Mouse (Mus musculus): ENCODE data around the gene Gadd45b. TPM values are rescaled to one million over a fixed set of nuclear protein-coding genes. Genes with fewer than 3 reads are reported as not detected.

Gene Gadd45b
- polyA plus RNA-seq, 1 experiment from 2014 or later = 62.2 TPM

DNA sequence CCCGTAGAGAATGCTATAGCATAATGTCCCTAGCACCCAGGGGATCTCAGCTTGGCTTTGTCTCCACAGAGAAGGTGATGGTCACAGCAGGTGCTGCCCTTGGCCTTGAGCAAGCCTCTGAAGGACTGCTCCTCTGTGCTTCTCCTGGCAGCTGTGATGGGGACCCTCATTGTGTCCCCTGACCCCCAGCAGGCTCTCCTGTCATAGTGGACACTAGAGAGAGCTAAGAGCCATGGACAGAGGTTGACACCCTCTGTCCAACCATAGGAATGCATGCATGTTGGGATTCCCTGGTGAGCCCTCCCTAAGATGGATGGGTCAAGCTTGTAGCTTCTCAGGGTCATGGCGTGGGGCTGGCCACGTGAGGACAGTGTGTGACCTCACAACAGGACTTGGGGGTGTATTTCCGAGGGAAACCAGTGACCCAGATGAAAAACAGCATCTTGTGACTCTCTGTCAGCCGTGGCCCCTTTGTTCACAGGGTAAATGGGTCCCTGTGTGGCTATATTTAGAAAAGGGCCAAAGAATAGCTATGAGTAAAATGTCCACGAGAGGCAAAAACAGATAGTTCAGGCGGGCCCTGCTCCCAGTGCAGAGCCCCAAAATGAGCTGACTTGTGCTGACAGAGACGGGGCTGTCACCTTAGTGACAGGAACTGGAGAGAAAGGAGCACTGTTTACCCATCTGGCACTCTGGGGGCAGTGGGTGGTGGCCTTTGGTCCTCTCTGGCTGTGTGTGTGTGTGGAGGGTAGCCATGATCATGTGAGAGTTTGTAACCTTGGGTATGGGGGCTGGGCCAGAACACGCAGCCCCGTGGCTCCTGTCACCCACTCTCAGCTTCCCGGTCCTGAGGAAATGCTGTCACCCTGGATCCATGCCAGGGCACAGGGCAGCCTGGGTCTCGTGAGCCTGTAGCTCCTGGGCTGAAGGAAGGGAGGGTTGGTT, 33.4 kb downstream of the Gadd45b start:
- H3K9ac ChIP-seq (ENCODE audit: low read length) = peak overlapping the region; percentile 23; the same call in 1 of the 2 replicates
- DNase-seq (ENCODE audit: low spot score) (peak; percentile 45), ATAC-seq (ENCODE audit: low FRiP score, low TSS enrichment) (no peak)
- H3K27ac ChIP-seq (replicated peaks) = peak overlapping the region; percentile 8; the same call in 1 of the 2 replicates
- H3K36me3 ChIP-seq (ENCODE audit: control insufficient read depth, insufficient read depth, low read length) = no peaks in the 10 kb centered on the region
- H3K27me3 ChIP-seq (ENCODE audit: control insufficient read depth, insufficient read depth, low read length) = no peaks in the 10 kb centered on the region
- TF ChIP-seq CTCF (IDR thresholded peaks at IDR 0.05; ENCODE audit: low read depth) (no peak), EP300 (optimal IDR thresholded peaks at IDR 0.05) (no peak)
- no peaks in the 10 kb centered on the region for H3K9me3 ChIP-seq (ENCODE audit: control insufficient read depth, low read length)
- no peak overlapping the region for H3K4me3 ChIP-seq (ENCODE audit: low read depth, low read length)
- 45% methylated on average over 11 of the region's 12 CpGs for WGBS
- no peak overlapping the region for H3K4me2 ChIP-seq (replicated peaks; ENCODE audit: low read depth)
- H3K4me1 ChIP-seq (replicated peaks; ENCODE audit: control insufficient read depth, insufficient read depth) = peaks cover 14% of the 10 kb centered on the region

DNA sequence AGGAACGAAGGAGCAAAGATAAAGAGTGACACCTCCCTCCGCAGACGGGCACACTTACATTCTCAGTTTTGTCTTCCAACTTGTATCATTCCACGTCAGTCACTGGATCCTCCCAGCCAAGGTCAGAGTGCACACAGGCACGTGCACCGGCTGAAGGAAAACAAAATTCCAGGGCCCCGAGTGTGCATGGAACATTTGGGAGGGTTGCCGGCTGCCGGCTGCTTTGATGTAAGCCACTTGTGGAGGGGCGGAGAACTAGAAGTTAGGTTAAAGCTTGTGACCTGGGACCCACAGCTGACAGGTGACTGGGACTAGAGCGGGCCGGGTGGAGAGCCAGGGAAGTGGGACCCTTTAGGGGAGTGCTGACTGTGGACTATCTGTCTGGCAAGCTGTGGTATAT, 36.4 kb downstream of the Gadd45b start:
- Histone ChIP-seq H3K4me2 (replicated peaks; ENCODE audit: low read depth) (no peak overlapping the region), H3K36me3 (ENCODE audit: control insufficient read depth, insufficient read depth, low read length) (no peaks in the 10 kb centered on the region), H3K27ac (replicated peaks) (no peak overlapping the region), H3K9me3 (ENCODE audit: control insufficient read depth, low read length) (no peaks in the 10 kb centered on the region), H3K4me3 (ENCODE audit: low read depth, low read length) (no peak overlapping the region), H3K4me1 (replicated peaks; ENCODE audit: control insufficient read depth, insufficient read depth) (peaks cover 12% of the 10 kb centered on the region), H3K9ac (ENCODE audit: low read length) (no peak overlapping the region), H3K27me3 (ENCODE audit: control insufficient read depth, insufficient read depth, low read length) (no peaks in the 10 kb centered on the region)
- TF ChIP-seq CTCF (IDR thresholded peaks at IDR 0.05; ENCODE audit: low read depth) (no peak), EP300 (optimal IDR thresholded peaks at IDR 0.05) (no peak)
- no peak for DNase-seq (ENCODE audit: low spot score)
- WGBS = 31% methylated on average over 12 of the region's 12 CpGs
- ATAC-seq (ENCODE audit: low FRiP score, low TSS enrichment) = no peak

DNA sequence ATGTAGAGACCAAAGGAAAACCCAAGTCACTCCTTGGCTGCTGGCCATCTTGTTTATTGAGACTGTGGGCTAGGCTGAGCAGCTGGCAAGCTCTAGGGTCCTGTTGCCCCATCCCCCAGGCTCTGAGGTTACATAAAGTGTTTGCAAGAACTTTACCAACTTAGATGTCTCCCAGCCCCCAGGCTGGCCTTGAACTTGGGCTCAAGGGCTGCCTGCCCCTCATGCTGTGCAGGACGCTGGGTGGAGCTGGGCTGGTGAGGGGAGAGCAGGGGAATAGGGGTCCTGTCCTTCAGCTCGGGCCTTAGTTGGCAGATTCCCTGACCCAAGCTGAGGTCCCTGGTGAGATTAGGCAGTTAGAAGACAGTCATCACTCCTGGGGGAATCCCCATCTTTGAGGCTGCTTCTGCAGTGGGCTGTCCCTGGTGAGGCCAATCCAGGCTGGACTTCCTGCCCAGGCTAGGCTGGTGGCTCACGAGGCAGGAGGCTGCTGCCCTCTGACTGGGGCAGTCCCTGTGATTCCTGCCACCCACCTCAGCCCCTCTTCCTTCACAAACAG, 37.3 kb downstream of the Gadd45b start:
- Histone ChIP-seq H3K4me1 (replicated peaks; ENCODE audit: control insufficient read depth, insufficient read depth) (peaks cover 11% of the 10 kb centered on the region), H3K4me2 (replicated peaks; ENCODE audit: low read depth) (no peak overlapping the region), H3K27me3 (ENCODE audit: control insufficient read depth, insufficient read depth, low read length) (no peaks in the 10 kb centered on the region), H3K36me3 (ENCODE audit: control insufficient read depth, insufficient read depth, low read length) (no peaks in the 10 kb centered on the region), H3K4me3 (ENCODE audit: low read depth, low read length) (no peak overlapping the region), H3K9me3 (ENCODE audit: control insufficient read depth, low read length) (no peaks in the 10 kb centered on the region), H3K9ac (ENCODE audit: low read length) (no peak overlapping the region), H3K27ac (replicated peaks) (no peak overlapping the region)
- no peak for ATAC-seq (ENCODE audit: low FRiP score, low TSS enrichment)
- 61% methylated on average over 3 of the region's 3 CpGs for WGBS
- no peak for DNase-seq (ENCODE audit: low spot score)
- no peak for TF ChIP-seq EP300 (optimal IDR thresholded peaks at IDR 0.05)
- TF ChIP-seq CTCF (IDR thresholded peaks at IDR 0.05; ENCODE audit: low read depth) = no peak

DNA sequence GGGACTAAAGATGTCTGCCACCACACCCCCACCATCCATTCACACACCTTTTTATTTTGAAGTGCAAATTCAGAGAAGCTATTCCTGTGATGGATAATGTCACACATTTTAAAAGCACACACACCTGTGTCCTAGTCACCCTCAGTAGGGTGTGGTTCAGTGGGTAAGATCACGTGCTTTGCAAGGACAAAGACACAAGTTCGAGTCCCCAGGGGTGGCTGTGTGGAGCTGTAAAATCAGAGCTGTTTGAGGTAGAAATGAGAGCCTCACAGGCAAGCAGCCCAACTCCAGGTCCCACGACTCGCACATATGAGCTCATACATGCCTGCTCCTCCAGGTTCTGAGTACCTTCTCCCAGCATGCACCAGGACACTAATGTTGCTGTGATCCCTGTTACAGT, 38.2 kb downstream of the Gadd45b start:
- H3K36me3 ChIP-seq (ENCODE audit: control insufficient read depth, insufficient read depth, low read length) = no peaks in the 10 kb centered on the region
- DNase-seq (ENCODE audit: low spot score) = no peak
- H3K27me3 ChIP-seq (ENCODE audit: control insufficient read depth, insufficient read depth, low read length) = no peaks in the 10 kb centered on the region
- no peak overlapping the region for H3K4me2 ChIP-seq (replicated peaks; ENCODE audit: low read depth)
- no peak overlapping the region for H3K27ac ChIP-seq (replicated peaks)
- no peak overlapping the region for H3K9ac ChIP-seq (ENCODE audit: low read length)
- ATAC-seq (ENCODE audit: low FRiP score, low TSS enrichment) = no peak
- H3K9me3 ChIP-seq (ENCODE audit: control insufficient read depth, low read length) = no peaks in the 10 kb centered on the region
- no peak overlapping the region for H3K4me3 ChIP-seq (ENCODE audit: low read depth, low read length)
- TF ChIP-seq EP300 (optimal IDR thresholded peaks at IDR 0.05) = no peak
- 84% methylated on average over 4 of the region's 4 CpGs for WGBS
- H3K4me1 ChIP-seq (replicated peaks; ENCODE audit: control insufficient read depth, insufficient read depth) = peaks cover 8% of the 10 kb centered on the region

DNA sequence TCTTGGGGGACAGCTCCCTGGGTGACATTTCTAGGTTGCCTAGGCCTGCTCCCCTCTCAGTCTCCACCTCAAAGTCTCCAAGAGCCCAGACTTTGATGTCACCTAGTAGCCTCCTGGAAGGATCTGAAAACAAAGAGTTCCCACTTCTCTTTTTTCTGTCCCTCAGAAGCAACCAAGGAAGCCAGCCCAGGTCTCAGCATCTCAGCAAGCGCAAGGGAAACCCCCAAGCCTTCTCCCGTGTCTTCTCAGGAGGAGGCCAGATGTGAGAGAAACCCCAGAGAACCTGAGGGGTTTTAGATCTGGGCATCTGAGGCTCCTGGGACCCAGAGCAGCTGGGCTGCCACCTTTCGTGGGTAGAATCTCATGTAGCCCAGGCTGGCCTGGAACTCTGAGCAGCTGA, 39.4 kb downstream of the Gadd45b start:
- Histone ChIP-seq H3K27me3 (ENCODE audit: control insufficient read depth, insufficient read depth, low read length) (no peaks in the 10 kb centered on the region), H3K27ac (replicated peaks) (no peak overlapping the region), H3K9me3 (ENCODE audit: control insufficient read depth, low read length) (no peaks in the 10 kb centered on the region), H3K4me3 (ENCODE audit: low read depth, low read length) (no peak overlapping the region), H3K4me1 (replicated peaks; ENCODE audit: control insufficient read depth, insufficient read depth) (0 out of 2 replicates have a peak, but pooled peaks cover 2% of the 10 kb centered on the region), H3K4me2 (replicated peaks; ENCODE audit: low read depth) (no peak overlapping the region), H3K36me3 (ENCODE audit: control insufficient read depth, insufficient read depth, low read length) (no peaks in the 10 kb centered on the region), H3K9ac (ENCODE audit: low read length) (no peak overlapping the region)
- WGBS = 85% methylated on average over 3 of the region's 3 CpGs
- DNase-seq (ENCODE audit: low spot score) = no peak
- TF ChIP-seq EP300 (optimal IDR thresholded peaks at IDR 0.05) = no peak
- no peak for ATAC-seq (ENCODE audit: low FRiP score, low TSS enrichment)

DNA sequence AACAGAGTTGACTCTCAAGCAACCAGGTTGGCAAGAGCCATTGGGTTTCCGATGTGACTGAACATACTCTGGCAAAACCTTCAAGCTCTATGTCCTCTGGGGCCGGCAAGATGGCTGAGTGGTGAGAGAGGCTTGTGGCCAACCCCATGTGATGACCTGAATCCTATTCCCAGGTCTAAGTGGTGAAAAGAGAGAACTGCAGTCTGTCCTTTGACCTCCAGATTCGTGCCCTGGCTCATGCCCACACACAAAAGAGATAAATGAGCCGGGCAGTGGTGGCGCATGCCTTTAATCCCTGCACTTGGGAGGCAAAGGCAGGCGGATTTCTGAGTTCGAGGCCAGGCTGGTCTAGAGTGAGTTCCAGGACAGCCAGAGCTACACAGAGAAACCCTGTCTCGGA, 40.3 kb downstream of the Gadd45b start:
- TF ChIP-seq EP300 (optimal IDR thresholded peaks at IDR 0.05) (no peak), CTCF (IDR thresholded peaks at IDR 0.05; ENCODE audit: low read depth) (no peak)
- Histone ChIP-seq H3K27ac (replicated peaks) (no peak overlapping the region), H3K36me3 (ENCODE audit: control insufficient read depth, insufficient read depth, low read length) (no peaks in the 10 kb centered on the region), H3K9ac (ENCODE audit: low read length) (no peak overlapping the region), H3K4me3 (ENCODE audit: low read depth, low read length) (no peak overlapping the region), H3K4me1 (replicated peaks; ENCODE audit: control insufficient read depth, insufficient read depth) (0 out of 2 replicates have a peak, but pooled peaks cover 2% of the 10 kb centered on the region), H3K27me3 (ENCODE audit: control insufficient read depth, insufficient read depth, low read length) (no peaks in the 10 kb centered on the region), H3K4me2 (replicated peaks; ENCODE audit: low read depth) (no peak overlapping the region), H3K9me3 (ENCODE audit: control insufficient read depth, low read length) (no peaks in the 10 kb centered on the region)
- ATAC-seq (ENCODE audit: low FRiP score, low TSS enrichment) (no peak), DNase-seq (ENCODE audit: low spot score) (no peak)
- 84% methylated on average over 8 of the region's 8 CpGs for WGBS

Measured in stomach, postnatal 0 days (tissue).